Mouse (Mus musculus) C2C12 (cell line): ENCODE measurements around the gene Uchl4.

ENCODE experiments used
- CEBPB ChIP-seq: IDR thresholded peaks from one replicate; pipeline ENCODE4 v1.6.1; 2011; ENCODE audit warnings: low read depth, mild to moderate bottlenecking, control low read depth, moderate library complexity
- CTCF ChIP-seq: IDR thresholded peaks from one replicate; pipeline ENCODE4 v1.5.1; 2011; ENCODE audit not compliant: control insufficient read depth, insufficient read depth, insufficient read length
- FOSL1 ChIP-seq: IDR thresholded peaks from one replicate; pipeline ENCODE4 v1.8.0; 2011; ENCODE audit warnings: mild to moderate bottlenecking, low read length; ENCODE audit not compliant: poor library complexity, insufficient read depth, severe bottlenecking
- MAX ChIP-seq: IDR thresholded peaks from one replicate; pipeline ENCODE4 v1.6.1; 2011; ENCODE audit warnings: mild to moderate bottlenecking, control low read depth
- MYOD1 ChIP-seq: IDR thresholded peaks from one replicate; pipeline ENCODE4 v1.6.1; 2011; ENCODE audit warnings: low read depth; ENCODE audit not compliant: control insufficient read depth, insufficient read length
- MYOG ChIP-seq: IDR thresholded peaks from one replicate; pipeline ENCODE4 v1.6.1; 2011; ENCODE audit not compliant: control insufficient read depth, insufficient read length; ENCODE audit errors: extremely low read depth
- USF1 ChIP-seq: IDR thresholded peaks from one replicate; pipeline ENCODE4 v1.6.1; 2011; ENCODE audit warnings: low read depth, mild to moderate bottlenecking, control low read depth, moderate library complexity

GRCm38 (mm10) chr9:64216641-64217040 is 18.4 kb upstream of the Uchl4 start:
- TF ChIP-seq CTCF (no peak), MYOG (no peak), USF1 (no peak), FOSL1 (no peak), MAX (no peak), MYOD1 (no peak), CEBPB (no peak)
